Mouse (Mus musculus) midbrain, embryonic 16.5 days (tissue): ENCODE data around the gene Gm17581. TPM values are rescaled to one million over a fixed set of nuclear protein-coding genes. Genes with fewer than 3 reads are reported as not detected.
"Not testable (repeated sequence)": the region's sequence is repeated elsewhere in the genome, so short reads cannot be mapped to it uniquely, and the experiment has no call there.

ENCODE experiments used
- ATAC-seq: fragments of 200-750 bp; cut with Nextera tagmentation; 2 replicates; pipeline ENCODE4 v1.8.0; 2017; ENCODE audit warnings: moderate TSS enrichment
- H3K27ac ChIP-seq: fragments of 300-500 bp; sonication (generic); 2 replicates; pipeline ENCODE4 v1.5.1; 2014; ENCODE audit warnings: mild to moderate bottlenecking, low read length, mixed read lengths
- H3K27me3 ChIP-seq: fragments of 300-500 bp; sonication (generic); 2 replicates; pipeline ENCODE4 v1.6.1; 2014; ENCODE audit warnings: low read depth, low read length, mixed read lengths; ENCODE audit not compliant: control insufficient read depth, insufficient read depth
- H3K36me3 ChIP-seq: fragments of 300-500 bp; sonication (generic); 2 replicates; pipeline ENCODE4 v1.6.1; 2014; ENCODE audit warnings: mild to moderate bottlenecking, low read length, moderate library complexity, mixed read lengths; ENCODE audit not compliant: control insufficient read depth, insufficient read depth
- H3K4me1 ChIP-seq: fragments of 300-500 bp; sonication (generic); 2 replicates; pipeline ENCODE4 v1.6.1; 2014; ENCODE audit warnings: mild to moderate bottlenecking, low read length, mixed read lengths; ENCODE audit not compliant: control insufficient read depth, insufficient read depth
- H3K4me2 ChIP-seq: fragments of 300-500 bp; sonication (generic); 2 replicates; pipeline ENCODE4 v1.6.1; 2014; ENCODE audit warnings: mild to moderate bottlenecking, low read length, mixed read lengths
- H3K4me3 ChIP-seq: fragments of 300-500 bp; sonication (generic); 2 replicates; pipeline ENCODE4 v1.5.1; 2014; ENCODE audit warnings: low read depth, mild to moderate bottlenecking, low read length, moderate library complexity, mixed read lengths
- H3K9ac ChIP-seq: fragments of 300-500 bp; sonication (generic); 2 replicates; pipeline ENCODE4 v1.6.1; 2014; ENCODE audit warnings: low read depth, low read length, mixed read lengths
- H3K9me3 ChIP-seq: fragments of 300-500 bp; sonication (generic); replicated peaks from 2 replicates; pipeline ENCODE4 v1.6.1; 2014; ENCODE audit warnings: mild to moderate bottlenecking, low read length, mixed read lengths; ENCODE audit not compliant: control insufficient read depth, poor library complexity, severe bottlenecking
- WGBS: fragments of 180-500 bp; shearing (Covaris S2); extraction: QIAGEN DNeasy Blood & Tissue Kit; methylation state at CpG from one replicate; pipeline ENCODE4 v1.1.7; 2014; 5-methylcytosine and 5-hydroxymethylcytosine counted together
- polyA plus RNA-seq: library from polyadenylated mRNA; unstranded; fragments of >200 nt; fragmentation: Nextera tagmentation; extraction: Ambion mirVana; gene quantifications from 2 replicates; pipeline ENCODE4 v1.2.1, GENCODE M21; 2015

Gm17581 gene
- polyA plus RNA-seq, 1 experiment from 2014 or later, result not detected

GRCm38 (mm10) chr2:155701399-155701919 is 34.2 kb downstream of the Gm17581 start:
- Histone ChIP-seq H3K9ac (no peak overlapping the region), H3K27ac (no peak overlapping the region), H3K36me3 (peaks cover 27% of the 10 kb centered on the region), H3K27me3 (no peaks in the 10 kb centered on the region), H3K4me3 (no peak overlapping the region), H3K9me3 (no peaks in the 10 kb centered on the region), H3K4me1 (no peaks in the 10 kb centered on the region), H3K4me2 (no peak overlapping the region)
- no peak for ATAC-seq
- 93% methylated on average over 19 of the region's 19 CpGs for WGBS

- not testable (repeated sequence) for H3K4me3 ChIP-seq, H3K4me2 ChIP-seq, ATAC-seq, H3K9me3 ChIP-seq, H3K27me3 ChIP-seq, H3K4me1 ChIP-seq, H3K27ac ChIP-seq, H3K9ac ChIP-seq
- H3K36me3 ChIP-seq, result peaks cover 15% of the 10 kb centered on the region; the same call in 1 of the 2 replicates
- 93% methylated on average over 6 of the region's 6 CpGs for WGBS
Observed at GRCm38 (mm10) chr2:155698443-155698842, 37.2 kb downstream of the Gm17581 start.

- Histone ChIP-seq H3K36me3 (peaks cover 9% of the 10 kb centered on the region; the same call in 1 of the 2 replicates), H3K9me3 (no peaks in the 10 kb centered on the region), H3K4me3 (no peak overlapping the region), H3K27ac (no peak overlapping the region), H3K4me1 (no peaks in the 10 kb centered on the region), H3K27me3 (no peaks in the 10 kb centered on the region), H3K4me2 (no peak overlapping the region), H3K9ac (no peak overlapping the region)
- no peak for ATAC-seq
- WGBS, result 72% methylated on average over 7 of the region's 7 CpGs
Observed at GRCm38 (mm10) chr2:155696851-155697250, 38.8 kb downstream of the Gm17581 start.

GRCm38 (mm10) chr2:155696091-155696558 is 39.5 kb downstream of the Gm17581 start:
- Histone ChIP-seq H3K9me3 (no peaks in the 10 kb centered on the region), H3K36me3 (peaks cover 3% of the 10 kb centered on the region; the same call in 1 of the 2 replicates)
- WGBS, result 14% methylated on average over 7 of the region's 7 CpGs

GRCm38 (mm10) chr2:155695316-155695715 is 40.4 kb downstream of the Gm17581 start:
- Histone ChIP-seq H3K4me2 (no peak overlapping the region), H3K4me3 (no peak overlapping the region), H3K9ac (no peak overlapping the region), H3K36me3 (no peaks in the 10 kb centered on the region), H3K27me3 (no peaks in the 10 kb centered on the region), H3K27ac (no peak overlapping the region), H3K9me3 (no peaks in the 10 kb centered on the region), H3K4me1 (peaks cover 11% of the 10 kb centered on the region)
- no peak for ATAC-seq
- 72% methylated on average over 3 of the region's 3 CpGs for WGBS

More at GRCm38 (mm10) chr2:155696091-155696558, 39.5 kb downstream of the Gm17581 start:
- no peak for ATAC-seq
- Histone ChIP-seq H3K9ac (no peak overlapping the region), H3K27me3 (no peaks in the 10 kb centered on the region), H3K4me1 (peaks cover 3% of the 10 kb centered on the region), H3K4me3 (no peak overlapping the region), H3K27ac (no peak overlapping the region), H3K4me2 (no peak overlapping the region)

- Histone ChIP-seq H3K27me3 (no peaks in the 10 kb centered on the region), H3K27ac (no peak overlapping the region), H3K4me3 (no peak overlapping the region), H3K9me3 (no peaks in the 10 kb centered on the region), H3K36me3 (no peaks in the 10 kb centered on the region), H3K9ac (no peak overlapping the region), H3K4me1 (peaks cover 14% of the 10 kb centered on the region), H3K4me2 (no peak overlapping the region)
- no peak for ATAC-seq
- 74% methylated on average over 2 of the region's 2 CpGs for WGBS
Observed at GRCm38 (mm10) chr2:155694564-155694963, 41.1 kb downstream of the Gm17581 start.

- no peaks in the 10 kb centered on the region for H3K36me3 ChIP-seq
- WGBS, result 81% methylated on average over 4 of the region's 4 CpGs
- H3K4me2 ChIP-seq, result no peak overlapping the region
- no peaks in the 10 kb centered on the region for H3K9me3 ChIP-seq
- H3K27me3 ChIP-seq, result no peaks in the 10 kb centered on the region
- no peak overlapping the region for H3K9ac ChIP-seq
- H3K27ac ChIP-seq, result no peak overlapping the region
- no peak overlapping the region for H3K4me3 ChIP-seq
- ATAC-seq, result no peak
- H3K4me1 ChIP-seq, result peaks cover 14% of the 10 kb centered on the region
Observed at GRCm38 (mm10) chr2:155693136-155693535, 42.5 kb downstream of the Gm17581 start.

GRCm38 (mm10) chr2:155691723-155692493 is 43.8 kb downstream of the Gm17581 start, which contains the start of gene Trpc4ap:
Gene Trpc4ap, minus strand, starts transcription at chr2:155692384.
- Histone ChIP-seq H3K27me3 (no peaks in the 10 kb centered on the region), H3K4me2 (peak within 1 kb of the TSS; percentile 94), H3K36me3 (no peaks in the 10 kb centered on the region), H3K27ac (peak within 1 kb of the TSS; percentile 94), H3K9me3 (no peaks in the 10 kb centered on the region), H3K9ac (peak within 1 kb of the TSS; percentile 97), H3K4me1 (peaks cover 14% of the 10 kb centered on the region), H3K4me3 (peak within 1 kb of the TSS; percentile 97)
- under 1% methylated on average over 59 of the region's 72 CpGs for WGBS
- peak; percentile 96 for ATAC-seq

GRCm38 (mm10) chr2:155691336-155691722 is 44.3 kb downstream of the Gm17581 start:
- H3K9me3 ChIP-seq, result no peaks in the 10 kb centered on the region
- H3K27me3 ChIP-seq, result no peaks in the 10 kb centered on the region
- no peak for ATAC-seq
- H3K9ac ChIP-seq, result peak overlapping the region; percentile 97
- H3K36me3 ChIP-seq, result no peaks in the 10 kb centered on the region
- peak overlapping the region; percentile 94 for H3K27ac ChIP-seq
- peak overlapping the region; percentile 94 for H3K4me2 ChIP-seq
- 2% methylated on average over 8 of the region's 8 CpGs for WGBS
- peaks cover 14% of the 10 kb centered on the region for H3K4me1 ChIP-seq
- peak overlapping the region; percentile 97 for H3K4me3 ChIP-seq
